Mouse (Mus musculus) testis, postnatal 10 days (tissue): Measurements from ENCODE around the gene Card11.

ENCODE experiments used
- DNase-seq: peaks from one replicate; pipeline ENCODE4 v3.0.0; 2021; ENCODE audit warnings: low spot score

Gene Card11

GRCm38 (mm10) chr5:141000349-141000748, at the start of gene Card11:
Card11 (minus strand) TSS chr5:141000582.
- no peak for DNase-seq

DNA sequence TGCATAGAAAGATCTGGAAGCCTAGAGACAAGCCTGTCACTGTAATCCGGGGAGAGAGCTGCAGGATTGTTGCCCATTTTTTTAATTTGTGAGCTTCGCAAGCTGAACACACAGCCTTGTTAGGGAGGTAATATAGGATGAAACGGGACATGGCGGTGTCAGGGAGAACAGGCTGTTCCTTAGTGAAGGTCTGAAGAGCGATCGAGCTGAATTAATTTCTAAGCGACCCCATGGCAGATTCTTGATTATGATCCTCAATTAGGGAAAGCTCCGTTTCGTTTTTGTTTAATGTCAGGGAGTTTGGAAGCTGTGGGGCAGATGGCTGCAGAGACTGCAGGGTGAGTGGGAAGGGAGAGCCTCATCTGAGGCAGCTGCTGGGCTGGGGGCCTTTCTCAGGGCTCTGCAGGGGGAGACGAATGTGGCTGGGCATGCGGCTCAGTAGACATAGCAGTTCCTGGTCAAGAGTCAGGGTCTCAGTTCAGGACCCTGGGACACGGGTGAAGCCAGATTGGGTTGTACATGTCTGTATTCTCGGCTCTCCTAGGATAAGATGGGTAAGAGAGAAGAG, 47.4 kb upstream of the Card11 start:
- DNase-seq, result no peak

GRCm38 (mm10) chr5:141044976-141045375, 44.6 kb upstream of the Card11 start:
- no peak for DNase-seq

GRCm38 (mm10) chr5:141043654-141044447, 43.5 kb upstream of the Card11 start:
- DNase-seq, result no peak

GRCm38 (mm10) chr5:141042406-141042805, 42.0 kb upstream of the Card11 start:
- no peak for DNase-seq

GRCm38 (mm10) chr5:141040846-141041245, 40.5 kb upstream of the Card11 start:
- no peak for DNase-seq

- DNase-seq, result no peak
Measured at GRCm38 (mm10) chr5:141038342-141038741, 38.0 kb upstream of the Card11 start.

GRCm38 (mm10) chr5:141035346-141035745, 35.0 kb upstream of the Card11 start:
- DNase-seq, result no peak

- DNase-seq, result no peak
Measured at GRCm38 (mm10) chr5:141034301-141034700, 33.9 kb upstream of the Card11 start.

GRCm38 (mm10) chr5:141033001-141033400, 32.6 kb upstream of the Card11 start:
- DNase-seq, result no peak

GRCm38 (mm10) chr5:141029364-141029763, 29.0 kb upstream of the Card11 start:
- DNase-seq, result no peak

- no peak for DNase-seq
Measured at GRCm38 (mm10) chr5:141025635-141026034, 25.3 kb upstream of the Card11 start.

GRCm38 (mm10) chr5:141024435-141024834, 24.1 kb upstream of the Card11 start:
- DNase-seq, result peak; percentile 48

DNA sequence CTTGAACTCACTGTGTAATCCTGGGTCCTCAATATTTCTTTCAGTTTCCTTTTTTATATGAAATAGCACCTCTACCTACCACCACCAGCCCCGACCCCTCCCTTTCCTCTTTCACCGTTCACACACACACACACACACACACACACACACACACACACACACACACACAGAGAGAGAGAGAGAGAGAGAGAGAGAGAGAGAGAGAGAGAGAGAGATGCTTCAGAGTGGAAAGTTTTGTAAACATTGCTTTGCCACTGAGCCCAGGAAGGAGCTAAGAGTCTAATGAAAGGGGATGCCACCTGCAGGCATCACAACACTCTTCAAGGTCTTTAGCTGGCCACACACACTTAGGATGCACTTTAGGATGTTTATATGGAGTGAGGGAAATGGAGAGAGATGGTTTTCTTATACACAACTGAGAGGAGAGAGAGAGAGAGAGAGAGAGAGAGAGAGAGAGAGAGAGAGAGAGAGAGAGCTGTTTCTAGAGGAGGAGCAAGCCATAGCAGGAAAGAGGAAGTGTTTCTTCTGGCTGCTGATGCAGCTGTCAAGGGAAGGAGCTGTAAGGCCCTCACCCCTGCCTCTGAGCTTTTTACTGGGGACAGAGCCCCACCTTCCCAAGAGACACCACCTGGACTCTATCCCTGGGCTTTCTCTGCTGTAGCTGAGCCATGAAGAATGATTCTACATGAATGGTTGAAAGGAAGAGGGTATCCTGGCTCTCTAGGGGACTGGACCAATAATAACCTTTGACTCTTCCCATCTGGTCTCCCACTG, 17.7 kb upstream of the Card11 start:
- no peak for DNase-seq

GRCm38 (mm10) chr5:141016082-141016481, 15.7 kb upstream of the Card11 start:
- no peak for DNase-seq

- no peak for DNase-seq
Measured at GRCm38 (mm10) chr5:141014216-141014615, 13.8 kb upstream of the Card11 start.

- DNase-seq, result no peak
Measured at GRCm38 (mm10) chr5:141013465-141013864, 13.1 kb upstream of the Card11 start.

GRCm38 (mm10) chr5:141005491-141005890, 5.1 kb upstream of the Card11 start:
- no peak for DNase-seq

DNA sequence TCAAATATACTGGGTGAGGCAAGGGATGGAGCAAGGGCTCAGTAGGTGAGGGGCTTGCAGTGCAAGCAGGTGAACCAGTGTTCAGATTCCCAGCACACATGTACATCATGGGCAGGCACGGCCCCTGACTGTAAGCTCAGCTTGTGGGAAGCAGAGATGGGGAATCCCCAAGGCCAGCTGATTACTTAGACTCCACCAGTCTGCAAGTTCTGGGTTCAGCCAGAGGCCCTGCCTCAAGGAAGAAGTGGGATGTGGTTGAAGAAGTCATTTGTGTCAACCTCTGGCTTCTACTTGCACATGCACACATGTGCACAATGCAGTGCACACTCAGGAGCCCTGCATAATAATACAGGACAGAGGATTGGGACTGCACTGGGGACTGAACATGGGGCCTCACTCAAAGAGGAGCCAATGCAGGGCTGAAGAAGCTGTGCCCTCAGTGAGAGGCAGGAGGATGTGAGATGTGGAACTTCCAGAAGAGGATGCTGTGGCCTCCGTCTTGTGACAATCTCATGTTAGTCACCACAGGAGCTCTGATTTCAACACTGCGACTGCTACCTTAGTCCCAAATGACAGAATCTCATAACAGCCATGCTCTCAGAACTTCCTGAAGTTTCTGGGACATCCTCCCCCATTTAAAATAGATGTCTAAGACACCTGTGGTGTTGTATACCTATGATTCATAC, 3.8 kb upstream of the Card11 start:
- no peak for DNase-seq

DNA sequence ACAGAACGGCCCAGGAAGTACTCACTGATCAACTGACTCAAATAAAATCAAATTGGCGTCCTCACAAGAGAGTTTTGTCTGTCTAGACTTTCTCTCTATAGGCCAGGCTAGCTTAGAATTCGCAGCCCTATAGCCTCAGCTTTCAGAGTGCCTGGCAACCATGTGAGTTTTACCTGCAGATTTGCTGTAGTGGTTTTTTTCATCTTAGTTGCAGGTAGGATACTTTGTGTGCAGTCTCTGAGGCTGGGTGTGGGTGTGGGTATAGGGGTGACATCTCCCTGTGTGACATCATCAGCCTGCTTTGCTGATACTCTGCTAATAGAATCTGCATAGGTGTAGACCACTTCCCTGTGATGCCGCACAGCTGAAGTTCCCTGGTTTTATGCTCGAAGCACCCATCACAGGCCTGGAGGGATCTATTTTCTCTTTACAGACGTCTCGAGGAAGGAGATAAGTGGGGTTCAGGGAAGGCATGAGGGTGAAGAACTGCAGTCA, 1.2 kb downstream of the Card11 start:
- no peak for DNase-seq

- peak; percentile 47 for DNase-seq
Measured at GRCm38 (mm10) chr5:140997767-140998166, 2.6 kb downstream of the Card11 start.
